8 mouse cellular contexts compared by ENCODE assay signal in genomic region chr11:116029086-116029865, GRCm38 (mm10). TPM values are rescaled to one million over a fixed set of nuclear protein-coding genes. Genes with fewer than 3 reads are reported as not detected.
DNase-seq lines count a peak whose midpoint lies in the region; ATAC-seq and TF ChIP-seq lines count a peak whose summit lies in the region.

No protein-coding gene starts in this region.

- H3K36me3 ChIP-seq in kidney, embryonic 14.5 days (ENCODE audit: control insufficient read depth, insufficient read depth, low read length), result peaks cover 3% of the 10 kb centered on the region; the same call in 1 of the 2 replicates
- no peaks in the 10 kb centered on the region for H3K36me3 ChIP-seq in embryonic facial prominence, embryonic 11.5 days (replicated peaks; ENCODE audit: control insufficient read depth, insufficient read depth, low read depth, low read length)
- H3K36me3 ChIP-seq in hindbrain, postnatal 0 days (ENCODE audit: insufficient read depth, low read length), result no peaks in the 10 kb centered on the region
- no peaks in the 10 kb centered on the region for H3K36me3 ChIP-seq in midbrain, embryonic 16.5 days (ENCODE audit: control insufficient read depth, insufficient read depth, low read length)

- no peak for ATAC-seq in kidney, embryonic 14.5 days (ENCODE audit: low FRiP score, low TSS enrichment)
- ATAC-seq in embryonic facial prominence, embryonic 11.5 days (replicated peaks; ENCODE audit: insufficient number of reproducible peaks, low FRiP score, low TSS enrichment, low read depth), result no peak; the same call in 1 of the 2 replicates
- ATAC-seq in hindbrain, postnatal 0 days, result no peak
- no peak for ATAC-seq in midbrain, embryonic 16.5 days

- H3K4me3 ChIP-seq in kidney, embryonic 14.5 days (ENCODE audit: low read length), result peak overlapping the region; percentile 66
- peak overlapping the region; percentile 68 for H3K4me3 ChIP-seq in embryonic facial prominence, embryonic 11.5 days (ENCODE audit: low read depth, low read length)
- H3K4me3 ChIP-seq in hindbrain, postnatal 0 days (ENCODE audit: low read length), result peak overlapping the region; percentile 66
- peak overlapping the region; percentile 64 for H3K4me3 ChIP-seq in midbrain, embryonic 16.5 days (ENCODE audit: low read depth, low read length)

- no peaks in the 10 kb centered on the region for H3K9me3 ChIP-seq in kidney, embryonic 14.5 days (ENCODE audit: control insufficient read depth, low read length)
- no peaks in the 10 kb centered on the region for H3K9me3 ChIP-seq in embryonic facial prominence, embryonic 11.5 days (replicated peaks; ENCODE audit: control insufficient read depth, low read length)
- H3K9me3 ChIP-seq in hindbrain, postnatal 0 days (ENCODE audit: low read length), result no peaks in the 10 kb centered on the region
- no peaks in the 10 kb centered on the region for H3K9me3 ChIP-seq in midbrain, embryonic 16.5 days (replicated peaks; ENCODE audit: control insufficient read depth, low read length, poor library complexity, severe bottlenecking)

- WGBS in kidney, embryonic 14.5 days, result 84% methylated on average over 6 of the region's 6 CpGs
- 85% methylated on average over 6 of the region's 6 CpGs for WGBS in embryonic facial prominence, embryonic 11.5 days
- WGBS in hindbrain, postnatal 0 days, result 87% methylated on average over 6 of the region's 6 CpGs
- WGBS in midbrain, embryonic 16.5 days, result 85% methylated on average over 6 of the region's 6 CpGs

- H3K27me3 ChIP-seq in kidney, embryonic 14.5 days (ENCODE audit: control insufficient read depth, insufficient read depth, low read length), result no peaks in the 10 kb centered on the region
- H3K27me3 ChIP-seq in embryonic facial prominence, embryonic 11.5 days (ENCODE audit: control insufficient read depth, insufficient read depth, low read length), result no peaks in the 10 kb centered on the region
- no peaks in the 10 kb centered on the region for H3K27me3 ChIP-seq in hindbrain, postnatal 0 days (ENCODE audit: insufficient read depth, low read length)
- no peaks in the 10 kb centered on the region for H3K27me3 ChIP-seq in midbrain, embryonic 16.5 days (ENCODE audit: control insufficient read depth, insufficient read depth, low read depth, low read length)

- DNase-seq in kidney, postnatal 25 days, result no peak
- no peak for DNase-seq in embryonic facial prominence, embryonic 11.5 days (ENCODE audit: low spot score)
- no peak for DNase-seq in hindbrain, postnatal 0 days (ENCODE audit: low spot score)
- no peak for DNase-seq in adrenal gland, adult 8-10 months
- no peak for DNase-seq in adrenal gland, adult 18-20 months (ENCODE audit: low spot score in 2 of 2)
- DNase-seq in Muller cell, postnatal 12 days (ENCODE audit: inconsistent ontology term), result no peak

- no peak for TF ChIP-seq CTCF in hindbrain, postnatal 0 days (IDR thresholded peaks at IDR 0.05; ENCODE audit: low read depth)

- H3K27ac ChIP-seq in kidney, embryonic 14.5 days (ENCODE audit: low read depth, low read length), result peak overlapping the region; percentile 12; the same call in 1 of the 2 replicates
- no peak overlapping the region for H3K27ac ChIP-seq in embryonic facial prominence, embryonic 11.5 days (replicated peaks; ENCODE audit: low read depth, low read length)
- peak overlapping the region; percentile 100 for H3K27ac ChIP-seq in hindbrain, postnatal 0 days
- H3K27ac ChIP-seq in midbrain, embryonic 16.5 days (ENCODE audit: low read length), result peak overlapping the region; percentile 75

- H3K4me2 ChIP-seq in kidney, embryonic 14.5 days (replicated peaks; ENCODE audit: low read depth, low read length), result peak overlapping the region; percentile 58
- peak overlapping the region; percentile 65 for H3K4me2 ChIP-seq in embryonic facial prominence, embryonic 11.5 days (ENCODE audit: low read depth, low read length)
- H3K4me2 ChIP-seq in hindbrain, postnatal 0 days (ENCODE audit: low read depth, low read length), result peak overlapping the region; percentile 60
- H3K4me2 ChIP-seq in midbrain, embryonic 16.5 days (ENCODE audit: low read length), result peak overlapping the region; percentile 70

- H3K4me1 ChIP-seq in kidney, embryonic 14.5 days (ENCODE audit: control insufficient read depth, insufficient read depth, low read length), result peaks cover 20% of the 10 kb centered on the region
- H3K4me1 ChIP-seq in embryonic facial prominence, embryonic 11.5 days (ENCODE audit: control insufficient read depth, insufficient read depth, low read length), result no peaks in the 10 kb centered on the region
- peaks cover 8% of the 10 kb centered on the region for H3K4me1 ChIP-seq in hindbrain, postnatal 0 days (ENCODE audit: insufficient read depth, low read length)
- H3K4me1 ChIP-seq in midbrain, embryonic 16.5 days (ENCODE audit: control insufficient read depth, insufficient read depth, low read length), result peaks cover 14% of the 10 kb centered on the region

- peak overlapping the region; percentile 86; the same call in 1 of the 2 replicates for H3K9ac ChIP-seq in kidney, embryonic 14.5 days (ENCODE audit: low read depth, low read length)
- peak overlapping the region; percentile 39 for H3K9ac ChIP-seq in embryonic facial prominence, embryonic 11.5 days (replicated peaks; ENCODE audit: low read length)
- peak overlapping the region; percentile 92 for H3K9ac ChIP-seq in hindbrain, postnatal 0 days (replicated peaks; ENCODE audit: low read length)
- peak overlapping the region; percentile 76 for H3K9ac ChIP-seq in midbrain, embryonic 16.5 days (ENCODE audit: low read depth, low read length)

RNA-seq across cellular contexts. Expression of gene Unk, which starts 0.8 kb away (rescaled TPM):
- 24.4 and 37.2 TPM in 2 replicates for polyA plus RNA-seq in kidney, embryonic 14.5 days (2014; fragmentation: Nextera tagmentation; extraction: Ambion mirVana)
- 21.2 and 21.7 TPM in 2 replicates for polyA plus RNA-seq in embryonic facial prominence, embryonic 11.5 days (2014; fragmentation: Nextera tagmentation; extraction: Ambion mirVana)
- total RNA-seq in hindbrain, postnatal 0 days (2014; rRNA removed), result 47.1 and 50.2 TPM in 2 replicates
- polyA plus RNA-seq in hindbrain, postnatal 0 days (2015; fragmentation: Nextera tagmentation; extraction: Ambion mirVana), result 22.8 and 24.5 TPM in 2 replicates
- polyA plus RNA-seq in midbrain, embryonic 16.5 days (2015; fragmentation: Nextera tagmentation; extraction: Ambion mirVana), result 36.4 and 36.6 TPM in 2 replicates
- 10 to 100 TPM; 19.7 to 45.2 (median 29.6) TPM for total RNA-seq in adrenal gland, adult 8-10 months (2022)
- total RNA-seq in adrenal gland, adult 18-20 months (2021), result 10 to 100 TPM; 16.2 to 19.2 TPM

RNA-seq across cellular contexts. Expression of gene H3f3b, which starts 1.5 kb away (rescaled TPM):
- 1,830 and 1,881 TPM in 2 replicates for polyA plus RNA-seq in kidney, embryonic 14.5 days (2014; fragmentation: Nextera tagmentation; extraction: Ambion mirVana)
- polyA plus RNA-seq in embryonic facial prominence, embryonic 11.5 days (2014; fragmentation: Nextera tagmentation; extraction: Ambion mirVana), result 2,457 and 2,634 TPM in 2 replicates
- 603 and 627 TPM in 2 replicates for total RNA-seq in hindbrain, postnatal 0 days (2014; rRNA removed)
- 2,179 and 2,253 TPM in 2 replicates for polyA plus RNA-seq in hindbrain, postnatal 0 days (2015; fragmentation: Nextera tagmentation; extraction: Ambion mirVana)
- polyA plus RNA-seq in midbrain, embryonic 16.5 days (2015; fragmentation: Nextera tagmentation; extraction: Ambion mirVana), result 2,051 and 2,173 TPM in 2 replicates
- 100 to 1,000 TPM; 302 to 413 (median 377) TPM for total RNA-seq in adrenal gland, adult 8-10 months (2022)
- 100 to 1,000 TPM; 248 to 269 TPM for total RNA-seq in adrenal gland, adult 18-20 months (2021)

RNA-seq across cellular contexts. Expression of gene Galk1, which starts 16.8 kb away (rescaled TPM):
- 155 and 166 TPM in 2 replicates for polyA plus RNA-seq in kidney, embryonic 14.5 days (2014; fragmentation: Nextera tagmentation; extraction: Ambion mirVana)
- 113 and 125 TPM in 2 replicates for polyA plus RNA-seq in embryonic facial prominence, embryonic 11.5 days (2014; fragmentation: Nextera tagmentation; extraction: Ambion mirVana)
- 51.5 and 52.3 TPM in 2 replicates for total RNA-seq in hindbrain, postnatal 0 days (2014; rRNA removed)
- 60.3 and 61.7 TPM in 2 replicates for polyA plus RNA-seq in hindbrain, postnatal 0 days (2015; fragmentation: Nextera tagmentation; extraction: Ambion mirVana)
- 57.2 and 64.1 TPM in 2 replicates for polyA plus RNA-seq in midbrain, embryonic 16.5 days (2015; fragmentation: Nextera tagmentation; extraction: Ambion mirVana)
- total RNA-seq in adrenal gland, adult 8-10 months (2022), result 10 to 100 TPM; 37.3 to 55.6 (median 46.4) TPM
- 10 to 100 TPM; 26.8 to 33.1 TPM for total RNA-seq in adrenal gland, adult 18-20 months (2021)

RNA-seq across cellular contexts. Expression of gene Unc13d, which starts 48.5 kb away (rescaled TPM):
- 1.3 and 1.5 TPM in 2 replicates for polyA plus RNA-seq in kidney, embryonic 14.5 days (2014; fragmentation: Nextera tagmentation; extraction: Ambion mirVana)
- 0.71 and 1.2 TPM in 2 replicates for polyA plus RNA-seq in embryonic facial prominence, embryonic 11.5 days (2014; fragmentation: Nextera tagmentation; extraction: Ambion mirVana)
- 0.65 and 1.3 TPM in 2 replicates for total RNA-seq in hindbrain, postnatal 0 days (2014; rRNA removed)
- polyA plus RNA-seq in hindbrain, postnatal 0 days (2015; fragmentation: Nextera tagmentation; extraction: Ambion mirVana), result 0.65 and 0.96 TPM in 2 replicates
- polyA plus RNA-seq in midbrain, embryonic 16.5 days (2015; fragmentation: Nextera tagmentation; extraction: Ambion mirVana), result 0.78 and 0.93 TPM in 2 replicates
- total RNA-seq in adrenal gland, adult 8-10 months (2022), result 1 to 10 TPM in 3 of 4 experiments, under 1 TPM in 1; 0.75 to 1.6 (median 1.4) TPM
- total RNA-seq in adrenal gland, adult 18-20 months (2021), result 1 to 10 TPM; 1.0 to 1.3 TPM

RNA-seq across cellular contexts. Expression of gene Itgb4, which starts 54.8 kb away (rescaled TPM):
- 1.1 and 2.1 TPM in 2 replicates for polyA plus RNA-seq in kidney, embryonic 14.5 days (2014; fragmentation: Nextera tagmentation; extraction: Ambion mirVana)
- 0.83 and 0.85 TPM in 2 replicates for polyA plus RNA-seq in embryonic facial prominence, embryonic 11.5 days (2014; fragmentation: Nextera tagmentation; extraction: Ambion mirVana)
- total RNA-seq in hindbrain, postnatal 0 days (2014; rRNA removed), result 1.7 and 3.1 TPM in 2 replicates
- 2.2 and 2.8 TPM in 2 replicates for polyA plus RNA-seq in hindbrain, postnatal 0 days (2015; fragmentation: Nextera tagmentation; extraction: Ambion mirVana)
- polyA plus RNA-seq in midbrain, embryonic 16.5 days (2015; fragmentation: Nextera tagmentation; extraction: Ambion mirVana), result 0.57 and 0.64 TPM in 2 replicates
- total RNA-seq in adrenal gland, adult 8-10 months (2022), result 1 to 10 TPM; 3.5 to 5.1 (median 3.9) TPM
- 1 to 10 TPM; 3.1 to 3.7 TPM for total RNA-seq in adrenal gland, adult 18-20 months (2021)

Comparison
In these comparisons a context has a peak if more than half of its experiments do, and no peak if none do; other contexts are left out.
1. H3K9ac ChIP-seq: peak in every context shown above with its lines; median percentile 92 in hindbrain, postnatal 0 days; 86 in kidney, embryonic 14.5 days; 76 in midbrain, embryonic 16.5 days; 39 in embryonic facial prominence, embryonic 11.5 days.